ENCODE assay signal across 11 mouse cellular contexts in genomic region chr11:64327771-64328170, GRCm38 (mm10).
"Had no signal": no experiment of that assay in that cellular context is flagged by ENCODE, and none has a peak within 500 bp of the region (broad histone marks: within the 10 kb centered on the region; RNA-seq: fewer than 3 reads in every experiment).

No protein-coding gene starts in this region.

- DNase-seq: right cerebral cortex, adult 18-20 months; right cerebral cortex, postnatal 14 days; right cerebral cortex, postnatal 25 days; right cerebral cortex, postnatal 4 days; spleen, adult 18-20 months; thymus, adult 18-20 months; thymus, adult 2 months; thymus, postnatal 14 days; thymus, postnatal 25 days; thymus, postnatal 36 days; thymus, postnatal 4 days had no signal
